Mouse (Mus musculus) kidney, adult 2 months (tissue): ENCODE results near the gene Cage1. TPM values are rescaled to one million over a fixed set of nuclear protein-coding genes. Genes with fewer than 3 reads are reported as not detected.

Experiments
- DNase-seq: peaks from one replicate; pipeline ENCODE4 v3.0.0; 2021
- H3K27ac ChIP-seq: fragments of 200-500 bp; 2 replicates; pipeline ENCODE4 v1.5.1; 2012; ENCODE audit warnings: low read depth, low read length, control low read depth, inconsistent platforms; ENCODE audit not compliant: insufficient read depth
- H3K27me3 ChIP-seq: fragments of 200-500 bp; replicated peaks from 2 replicates; pipeline ENCODE4 v1.6.1; 2012; ENCODE audit warnings: mild to moderate bottlenecking, moderate library complexity, low read length, inconsistent platforms; ENCODE audit not compliant: control insufficient read depth, insufficient read depth
- H3K36me3 ChIP-seq: fragments of 200-500 bp; 2 replicates; pipeline ENCODE4 v1.6.1; 2012; ENCODE audit warnings: mild to moderate bottlenecking, moderate library complexity, low read length, inconsistent platforms; ENCODE audit not compliant: control insufficient read depth, insufficient read depth
- H3K4me1 ChIP-seq: fragments of 200-500 bp; 2 replicates; pipeline ENCODE4 v1.6.1; 2011; ENCODE audit warnings: low read length; ENCODE audit not compliant: control insufficient read depth, insufficient read depth
- H3K4me3 ChIP-seq: fragments of 200-500 bp; 2 replicates; pipeline ENCODE4 v1.5.1; 2011; ENCODE audit warnings: mild to moderate bottlenecking, low read depth, low read length, control low read depth; ENCODE audit not compliant: insufficient read depth
- CTCF ChIP-seq: fragments of 200-500 bp; conservative IDR thresholded peaks from 2 replicates; pipeline ENCODE4 v1.5.1; 2011; ENCODE audit warnings: low read depth, mild to moderate bottlenecking, control low read depth, low read length, moderate library complexity, mixed read lengths; ENCODE audit not compliant: insufficient read depth, insufficient read length
- POLR2A ChIP-seq: fragments of 200-500 bp; IDR thresholded peaks from one replicate; pipeline ENCODE4 v1.6.1; 2011; ENCODE audit warnings: low read depth, low read length, control low read depth
- WGBS: fragments of 180-500 bp; shearing (Covaris S2); methylation state at CpG from one replicate; pipeline ENCODE4 v1.1.7; 2018; 5-methylcytosine and 5-hydroxymethylcytosine counted together
- polyA plus RNA-seq: library from polyadenylated mRNA; depleted of rRNA; stranded (reverse); fragments of >200 nt; gene quantifications from 2 replicates; pipeline ENCODE4 v1.2.3, GENCODE M21; 2012; rRNA removed

The Cage1 gene
- polyA plus RNA-seq, 1 experiment: 0.28 TPM

DNA sequence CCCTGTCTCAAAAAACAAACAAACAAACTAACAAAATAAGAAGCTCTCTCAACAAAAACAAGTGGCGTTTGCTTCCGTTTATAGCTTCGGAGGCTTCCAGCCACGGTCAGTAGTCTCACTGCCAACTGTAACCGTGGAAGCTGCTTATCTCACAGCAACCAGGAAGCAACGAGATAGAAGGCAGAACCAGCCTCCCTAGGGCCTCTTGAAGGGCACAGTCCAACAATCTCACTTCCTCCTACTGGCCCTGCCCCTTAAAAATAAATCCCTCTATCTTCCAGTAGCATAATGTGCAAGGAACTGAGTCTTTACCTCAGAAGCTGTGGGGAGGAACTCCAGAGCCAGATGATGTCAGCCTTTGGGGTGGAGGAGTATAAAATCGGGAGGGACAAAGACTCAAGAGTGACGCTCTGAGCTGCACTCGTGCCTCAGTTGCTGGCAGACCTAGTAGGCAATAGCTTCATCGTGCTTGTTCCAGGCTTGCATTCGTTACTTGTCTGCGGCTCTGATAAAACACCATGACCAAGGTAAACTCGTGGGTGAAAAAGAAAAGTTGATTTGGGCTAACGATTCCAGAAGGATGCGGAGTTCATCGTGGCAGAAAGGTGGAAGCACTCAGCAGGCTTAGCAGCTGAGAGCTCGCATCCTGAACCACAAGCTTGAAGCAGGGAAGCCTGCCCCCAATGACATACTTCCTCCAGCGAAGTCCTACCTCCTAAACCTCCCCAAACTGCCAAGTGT, 78.2 kb downstream of the Cage1 start:
- Histone ChIP-seq H3K27me3 (no peaks in the 10 kb centered on the region), H3K4me3 (no peak overlapping the region), H3K27ac (no peak overlapping the region), H3K36me3 (no peaks in the 10 kb centered on the region), H3K4me1 (no peaks in the 10 kb centered on the region)
- no peak for TF ChIP-seq CTCF
- no peak for TF ChIP-seq POLR2A
- no peak for DNase-seq
- 87% methylated on average over 18 of the region's 18 CpGs for WGBS

Other genes with a start within 250 kb of the Cage1 start
- gene Ssr1, start 42.9 kb downstream of the Cage1 start, polyA plus RNA-seq: 6.9 and 10.5 TPM in 2 replicates
- gene Riok1, start 74 bp downstream of the Cage1 start, polyA plus RNA-seq: 7.6 and 8.0 TPM in 2 replicates
- 4.5 and 5.1 TPM in 2 replicates for gene Dsp, start 114.2 kb upstream of the Cage1 start, polyA plus RNA-seq
- gene Snrnp48, start 167.9 kb upstream of the Cage1 start, polyA plus RNA-seq: 18.8 and 21.1 TPM in 2 replicates